In the genomic region with DNA sequence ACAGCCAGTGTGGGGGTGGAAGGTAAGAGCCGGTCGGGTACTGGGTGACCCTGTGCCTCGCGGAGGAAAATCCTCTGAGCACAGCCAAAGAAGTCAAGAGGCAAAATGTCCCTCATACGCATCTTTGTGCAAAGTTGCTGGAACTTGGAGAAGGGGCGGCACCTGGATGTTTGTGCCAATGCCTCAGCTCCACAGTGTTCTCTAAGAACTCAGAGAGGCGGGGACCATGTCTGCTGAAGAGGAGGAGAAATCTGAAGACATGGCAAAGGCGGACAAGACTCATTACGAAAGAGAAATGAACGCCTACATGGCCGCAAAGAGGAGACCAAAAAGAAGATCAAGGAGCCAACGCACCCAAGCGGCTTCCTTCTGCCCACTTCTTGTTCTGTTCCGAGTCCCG, we compare ENCODE assay signal across 25 mouse cellular contexts. TPM values are rescaled to one million over a fixed set of nuclear protein-coding genes. Genes with fewer than 3 reads are reported as not detected.
A peak's percentile ranks its signal among the peaks of the same experiment; 100 is the strongest.
DNase-seq lines count a peak whose midpoint lies in the region; ATAC-seq lines count a peak whose summit lies in the region.
"Had no signal": no experiment of that assay in that cellular context is flagged by ENCODE, and none has a peak within 500 bp of the region (broad histone marks: within the 10 kb centered on the region; RNA-seq: fewer than 3 reads in every experiment).

No protein-coding gene starts in this region.

- WGBS in heart, embryonic 11.5 days (ENCODE audit: insufficient replicate concordance) = 80% methylated on average over 15 of the region's 15 CpGs

- no peak overlapping the region for H3K27ac ChIP-seq in heart, embryonic 11.5 days (ENCODE audit: low read depth, low read length)
- H3K27ac ChIP-seq: embryonic facial prominence, embryonic 15.5 days; forebrain, embryonic 12.5 days; heart, embryonic 13.5 days; limb, embryonic 13.5 days; liver, embryonic 15.5 days had no signal

- H3K4me3 ChIP-seq in heart, embryonic 11.5 days (ENCODE audit: low read depth, low read length) = no peak overlapping the region
- H3K4me3 ChIP-seq: embryonic facial prominence, embryonic 15.5 days; forebrain, embryonic 12.5 days; heart, embryonic 13.5 days; limb, embryonic 13.5 days; liver, embryonic 15.5 days had no signal

- no peak overlapping the region for H3K4me2 ChIP-seq in heart, embryonic 11.5 days
- H3K4me2 ChIP-seq: embryonic facial prominence, embryonic 15.5 days; forebrain, embryonic 12.5 days; heart, embryonic 13.5 days; limb, embryonic 13.5 days; liver, embryonic 15.5 days; midbrain, embryonic 11.5 days had no signal

- no peaks in the 10 kb centered on the region for H3K9me3 ChIP-seq in heart, embryonic 11.5 days (replicated peaks; ENCODE audit: control insufficient read depth, low read length)
- H3K9me3 ChIP-seq: embryonic facial prominence, embryonic 15.5 days; forebrain, embryonic 12.5 days; heart, embryonic 13.5 days; liver, embryonic 15.5 days had no signal

- peaks cover 4% of the 10 kb centered on the region; the same call in 1 of the 2 replicates for H3K4me1 ChIP-seq in heart, embryonic 11.5 days (ENCODE audit: control insufficient read depth, insufficient read depth, low read length)
- H3K4me1 ChIP-seq: embryonic facial prominence, embryonic 15.5 days had no signal

- DNase-seq in adrenal gland, postnatal 10 days = peak; percentile 38
- no peak for DNase-seq in adrenal gland, adult 18-20 months (ENCODE audit: low spot score in 2 of 2)
- DNase-seq in kidney, postnatal 36 days = peak; percentile 44 to 54
- DNase-seq in kidney, postnatal 14 days = no peak
- DNase-seq in A20 (ENCODE audit: low read depth, low spot score) (peak; percentile 84), adipocyte (ENCODE audit: low spot score) (peak; percentile 12)
- DNase-seq in neural tube, embryonic 10.5 days (ENCODE audit: extremely low spot score, low spot score) = no peak
- DNase-seq: cerebellum, adult 18-20 months; heart, postnatal 4 days; layer of hippocampus, postnatal 36 days; lung, postnatal 4 days; thymus, postnatal 4 days had no signal

- no peaks in the 10 kb centered on the region for H3K36me3 ChIP-seq in heart, embryonic 11.5 days (ENCODE audit: control insufficient read depth, insufficient read depth, low read length)
- H3K36me3 ChIP-seq: embryonic facial prominence, embryonic 15.5 days; forebrain, embryonic 12.5 days; heart, embryonic 13.5 days; limb, embryonic 13.5 days; liver, embryonic 15.5 days had no signal

- ATAC-seq in heart, embryonic 11.5 days (replicated peaks; ENCODE audit: insufficient number of reproducible peaks, low FRiP score, low TSS enrichment) = no peak
- ATAC-seq: inflammation-experienced regulatory T-cells, adult 6 months had no signal

- no peaks in the 10 kb centered on the region for H3K27me3 ChIP-seq in heart, embryonic 11.5 days (ENCODE audit: control insufficient read depth, insufficient read depth, low read length)
- H3K27me3 ChIP-seq: embryonic facial prominence, embryonic 15.5 days; forebrain, embryonic 12.5 days; limb, embryonic 13.5 days; liver, embryonic 15.5 days had no signal

- H3K9ac ChIP-seq in heart, embryonic 11.5 days (ENCODE audit: low read depth, low read length) = no peak overlapping the region
- H3K9ac ChIP-seq: embryonic facial prominence, embryonic 15.5 days; forebrain, embryonic 12.5 days; heart, embryonic 13.5 days; limb, embryonic 13.5 days; liver, embryonic 15.5 days had no signal

RNA-seq across cellular contexts. Expression of gene Mettl7a1, which starts 2.4 kb away (rescaled TPM):
- 10 to 100 TPM; 67.7 to 72.2 TPM for total RNA-seq in adrenal gland, postnatal 10 days (2021)
- 100 to 1,000 TPM; 124 to 127 TPM for total RNA-seq in adrenal gland, adult 18-20 months (2021)
- 2.5 and 2.7 TPM in 2 replicates for polyA plus RNA-seq in heart, embryonic 11.5 days (2014; fragmentation: Nextera tagmentation; extraction: Ambion mirVana)

RNA-seq across cellular contexts. Expression of gene Tmprss12, which starts 20.9 kb away (rescaled TPM):
- not detected for total RNA-seq in adrenal gland, postnatal 10 days (2021)
- not detected for total RNA-seq in adrenal gland, adult 18-20 months (2021)
- not detected in 2 replicates for polyA plus RNA-seq in heart, embryonic 11.5 days (2014; fragmentation: Nextera tagmentation; extraction: Ambion mirVana)
- total RNA-seq: gastrocnemius, postnatal 4 days; heart, postnatal 4 days; layer of hippocampus, postnatal 36 days had no signal
- polyA plus RNA-seq: brain, embryonic 14.5 days; embryonic facial prominence, embryonic 15.5 days; forebrain, embryonic 12.5 days; heart, embryonic 13.5 days; inflammation-experienced regulatory T-cells, adult 6 months; large intestine, adult 2 months; limb, embryonic 13.5 days; liver, embryonic 15.5 days; small intestine, adult 2 months had no signal

RNA-seq across cellular contexts. Expression of gene Mettl7a3, which starts 33.2 kb away (rescaled TPM):
- total RNA-seq in adrenal gland, postnatal 10 days (2021) = under 1 TPM; 0.18 to 0.64 TPM
- total RNA-seq in adrenal gland, adult 18-20 months (2021) = under 1 TPM; 0.27 to 0.42 TPM
- polyA plus RNA-seq in heart, embryonic 11.5 days (2014; fragmentation: Nextera tagmentation; extraction: Ambion mirVana) = not detected in 2 replicates
- total RNA-seq: heart, postnatal 4 days had no signal
- polyA plus RNA-seq: forebrain, embryonic 12.5 days; heart, embryonic 13.5 days; inflammation-experienced regulatory T-cells, adult 6 months; large intestine, adult 2 months; liver, embryonic 15.5 days; midbrain, embryonic 11.5 days; small intestine, adult 2 months; stomach, embryonic 16.5 days had no signal

RNA-seq across cellular contexts. Expression of gene Methig1, which starts 51.4 kb away (rescaled TPM):
- total RNA-seq in adrenal gland, postnatal 10 days (2021) = under 1 TPM in 1 of 2 experiments, not detected in 1; 0.67 TPM
- total RNA-seq in adrenal gland, adult 18-20 months (2021) = under 1 TPM in 1 of 2 experiments, not detected in 1; 0.20 TPM
- not detected in 2 replicates for polyA plus RNA-seq in heart, embryonic 11.5 days (2014; fragmentation: Nextera tagmentation; extraction: Ambion mirVana)
- total RNA-seq: gastrocnemius, postnatal 4 days; heart, postnatal 4 days; layer of hippocampus, postnatal 36 days had no signal
- polyA plus RNA-seq: brain, embryonic 14.5 days; embryonic facial prominence, embryonic 15.5 days; forebrain, embryonic 12.5 days; heart, embryonic 13.5 days; large intestine, adult 2 months; midbrain, embryonic 11.5 days; small intestine, adult 2 months had no signal

RNA-seq across cellular contexts. Expression of gene Mettl7a2, which starts 51.4 kb away (rescaled TPM):
- 1 to 10 TPM; 1.2 to 1.8 TPM for total RNA-seq in adrenal gland, postnatal 10 days (2021)
- total RNA-seq in adrenal gland, adult 18-20 months (2021) = 1 to 10 TPM; 3.2 to 3.4 TPM
- polyA plus RNA-seq in heart, embryonic 11.5 days (2014; fragmentation: Nextera tagmentation; extraction: Ambion mirVana) = not detected in 2 replicates
- polyA plus RNA-seq: brain, embryonic 14.5 days; embryonic facial prominence, embryonic 15.5 days; forebrain, embryonic 12.5 days; heart, embryonic 13.5 days; inflammation-experienced regulatory T-cells, adult 6 months; large intestine, adult 2 months; liver, embryonic 15.5 days; midbrain, embryonic 11.5 days; small intestine, adult 2 months; stomach, embryonic 16.5 days had no signal

Comparison
In these comparisons a context has a peak if more than half of its experiments do, and no peak if none do; other contexts are left out.
1. DNase-seq: peak in adrenal gland, postnatal 10 days (single experiment), kidney, postnatal 36 days (2 of 2), A20 (single experiment) and adipocyte (single experiment); none in adrenal gland, adult 18-20 months (0 of 2), kidney, postnatal 14 days (single experiment) and neural tube, embryonic 10.5 days (single experiment).